Mouse (Mus musculus): ENCODE results near the gene Asic3.

DNA sequence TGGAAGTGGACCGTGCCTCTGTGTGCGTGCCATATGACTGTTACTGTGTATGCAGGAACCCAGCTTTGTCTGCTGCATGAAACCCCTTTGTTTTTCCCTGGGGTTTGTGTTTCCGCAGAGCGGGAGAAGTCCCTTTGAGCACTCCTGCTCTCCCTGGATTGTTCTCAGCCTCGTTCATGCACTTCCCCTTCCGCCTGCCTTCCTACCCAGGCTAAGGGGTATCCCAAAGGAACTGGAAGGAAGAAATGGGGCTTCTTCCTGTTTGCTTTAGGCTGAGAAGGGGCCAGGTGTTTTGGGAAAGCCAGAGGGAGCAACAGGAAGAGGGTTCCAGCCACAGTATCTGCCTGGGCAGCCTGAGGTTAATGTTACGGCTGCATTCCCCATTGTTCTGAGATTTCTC lies 42.4 kb downstream of the Asic3 start:
- TF ChIP-seq CTCF (IDR thresholded peaks at IDR 0.05; ENCODE audit: extremely low read depth, insufficient read length, insufficient replicate concordance, low read depth, low read length) (no peak), POLR2A (IDR thresholded peaks at IDR 0.05; ENCODE audit: low read depth, low read length) (no peak)
